Mouse (Mus musculus) MEL-GATA-1-ER (cell line): ENCODE data around the gene Gm20388.

Experiments used
- DNase-seq: peaks from one replicate; pipeline ENCODE4 v3.0.0-alpha.2; 2012; ENCODE audit warnings: low read depth; ENCODE audit errors: extremely low read depth

Gm20388 gene

GRCm38 (mm10) chr8:122844161-122844560 lies 2933.5 kb downstream of the Gm20388 start:
- no peak for DNase-seq

GRCm38 (mm10) chr8:122845662-122846061 lies 2935.0 kb downstream of the Gm20388 start:
- DNase-seq = no peak

- DNase-seq = no peak
Measured at GRCm38 (mm10) chr8:122847829-122848561, 2937.4 kb downstream of the Gm20388 start, which contains the start of gene Cdh15. Gene Cdh15, plus strand, starts transcription at chr8:122847966.

GRCm38 (mm10) chr8:122849152-122849910 lies 2938.7 kb downstream of the Gm20388 start:
- no peak for DNase-seq

GRCm38 (mm10) chr8:122850641-122851240 lies 2940.1 kb downstream of the Gm20388 start:
- no peak for DNase-seq

- DNase-seq = no peak
Measured at GRCm38 (mm10) chr8:122851692-122852545, 2941.3 kb downstream of the Gm20388 start.

- no peak for DNase-seq
Measured at GRCm38 (mm10) chr8:122852546-122852905, 2941.9 kb downstream of the Gm20388 start.

GRCm38 (mm10) chr8:122853340-122853771 lies 2942.7 kb downstream of the Gm20388 start:
- no peak for DNase-seq

GRCm38 (mm10) chr8:122854388-122854787 lies 2943.7 kb downstream of the Gm20388 start:
- no peak for DNase-seq

- DNase-seq = no peak
Measured at GRCm38 (mm10) chr8:122855123-122855522, 2944.5 kb downstream of the Gm20388 start.

- DNase-seq = no peak
Measured at GRCm38 (mm10) chr8:122856288-122856687, 2945.6 kb downstream of the Gm20388 start.

GRCm38 (mm10) chr8:122859843-122860242 lies 2949.2 kb downstream of the Gm20388 start:
- DNase-seq = no peak

- no peak for DNase-seq
Measured at GRCm38 (mm10) chr8:122864719-122865129, 2954.1 kb downstream of the Gm20388 start.

- DNase-seq = no peak
Measured at GRCm38 (mm10) chr8:122865441-122865840, 2954.8 kb downstream of the Gm20388 start.

- no peak for DNase-seq
Measured at GRCm38 (mm10) chr8:122866231-122866630, 2955.6 kb downstream of the Gm20388 start.

GRCm38 (mm10) chr8:122867982-122868381 lies 2957.3 kb downstream of the Gm20388 start:
- DNase-seq = no peak

- DNase-seq = peak; percentile 67
Measured at GRCm38 (mm10) chr8:122870377-122870863, 2959.8 kb downstream of the Gm20388 start.

GRCm38 (mm10) chr8:122871663-122872062 lies 2961.0 kb downstream of the Gm20388 start:
- DNase-seq = peak; percentile 54

GRCm38 (mm10) chr8:122873171-122873570 lies 2962.5 kb downstream of the Gm20388 start:
- DNase-seq = no peak

- no peak for DNase-seq
Measured at GRCm38 (mm10) chr8:122875186-122875585, 2964.5 kb downstream of the Gm20388 start.

GRCm38 (mm10) chr8:122878231-122878630 lies 2967.6 kb downstream of the Gm20388 start:
- DNase-seq = no peak
